Mouse (Mus musculus) intestine, postnatal 0 days (tissue): ENCODE data around the gene Rps23. TPM values are rescaled to one million over a fixed set of nuclear protein-coding genes. Genes with fewer than 3 reads are reported as not detected.

ENCODE experiments used
- ATAC-seq: fragments of 200-750 bp; cut with Nextera tagmentation; 2 replicates; pipeline ENCODE4 v1.8.0; 2017; ENCODE audit warnings: mild to moderate bottlenecking, moderate TSS enrichment, moderate library complexity
- H3K27ac ChIP-seq: fragments of 300-500 bp; sonication (generic); 2 replicates; pipeline ENCODE4 v1.5.1; 2014; ENCODE audit warnings: mild to moderate bottlenecking, low read depth, low read length, moderate library complexity
- H3K27me3 ChIP-seq: fragments of 300-500 bp; sonication (generic); replicated peaks from 2 replicates; pipeline ENCODE4 v1.6.1; 2014; ENCODE audit warnings: low read length, mixed read lengths; ENCODE audit not compliant: control insufficient read depth, insufficient read depth
- H3K36me3 ChIP-seq: fragments of 300-500 bp; sonication (generic); 2 replicates; pipeline ENCODE4 v1.6.1; 2014; ENCODE audit warnings: mild to moderate bottlenecking, moderate library complexity; ENCODE audit not compliant: control insufficient read depth, insufficient read depth
- H3K4me1 ChIP-seq: fragments of 300-500 bp; sonication (generic); replicated peaks from 2 replicates; pipeline ENCODE4 v1.6.1; 2014; ENCODE audit warnings: antibody characterized with exemption, low read length, mixed read lengths; ENCODE audit not compliant: control insufficient read depth, insufficient read depth
- H3K4me2 ChIP-seq: fragments of 300-500 bp; sonication (generic); replicated peaks from 2 replicates; pipeline ENCODE4 v1.6.1; 2014; ENCODE audit warnings: low read depth, mild to moderate bottlenecking, moderate library complexity
- H3K4me3 ChIP-seq: fragments of 300-500 bp; sonication (generic); 2 replicates; pipeline ENCODE4 v1.5.1; 2014; ENCODE audit warnings: low read depth, low read length
- H3K9ac ChIP-seq: fragments of 300-500 bp; sonication (generic); 2 replicates; pipeline ENCODE4 v1.6.1; 2014; ENCODE audit warnings: mild to moderate bottlenecking, low read depth, low read length
- H3K9me3 ChIP-seq: fragments of 300-500 bp; sonication (generic); 2 replicates; pipeline ENCODE4 v1.6.1; 2016; ENCODE audit warnings: mixed run types; ENCODE audit not compliant: control insufficient read depth
- CTCF ChIP-seq: sonication (generic); IDR thresholded peaks from 2 replicates; pipeline ENCODE4 v1.5.1; 2016; ENCODE audit warnings: low read depth, mild to moderate bottlenecking, control low read depth, antibody characterized with exemption, moderate library complexity
- WGBS: fragments of 180-500 bp; shearing (Covaris S2); extraction: QIAGEN DNeasy Blood & Tissue Kit; methylation state at CpG from one replicate; pipeline ENCODE4 v1.1.7; 2014; 5-methylcytosine and 5-hydroxymethylcytosine counted together
- polyA plus RNA-seq: library from polyadenylated mRNA; unstranded; fragments of >200 nt; fragmentation: Nextera tagmentation; extraction: Ambion mirVana; gene quantifications from 2 replicates; pipeline ENCODE4 v1.2.1, GENCODE M21; 2015

Rps23 gene
- polyA plus RNA-seq, 1 experiment from 2014 or later, result 200 TPM

- Histone ChIP-seq H3K36me3 (no peaks in the 10 kb centered on the region), H3K9ac (no peak overlapping the region), H3K4me2 (no peak overlapping the region), H3K9me3 (no peaks in the 10 kb centered on the region), H3K27ac (no peak overlapping the region), H3K27me3 (no peaks in the 10 kb centered on the region), H3K4me1 (no peaks in the 10 kb centered on the region), H3K4me3 (no peak overlapping the region)
- WGBS, result 67% methylated on average over 7 of the region's 7 CpGs
- TF ChIP-seq CTCF, result no peak
- no peak for ATAC-seq
Observed at GRCm38 (mm10) chr13:90973409-90973808, 50.7 kb downstream of the Rps23 start.

Other genes with a start within 250 kb of the Rps23 start
- gene Atp6ap1l, start 17.6 kb upstream of the Rps23 start, polyA plus RNA-seq, result not detected in 2 replicates